Mouse (Mus musculus) liver, embryonic 15.5 days (tissue): Measurements from ENCODE around the gene Nrip3. TPM values are rescaled to one million over a fixed set of nuclear protein-coding genes. Genes with fewer than 3 reads are reported as not detected.

Source experiments
- ATAC-seq: fragments of 200-750 bp; cut with Nextera tagmentation; 2 replicates; pipeline ENCODE4 v1.8.0; 2017; ENCODE audit warnings: moderate number of reproducible peaks, mild to moderate bottlenecking, moderate library complexity; ENCODE audit not compliant: insufficient read depth
- H3K27ac ChIP-seq: fragments of 300-500 bp; sonication (generic); replicated peaks from 2 replicates; pipeline ENCODE4 v1.5.1; 2015; ENCODE audit warnings: mild to moderate bottlenecking, inconsistent platforms
- H3K27me3 ChIP-seq: fragments of 300-500 bp; sonication (generic); 2 replicates; pipeline ENCODE4 v1.6.1; 2015; ENCODE audit warnings: mild to moderate bottlenecking, inconsistent platforms
- H3K36me3 ChIP-seq: fragments of 300-500 bp; sonication (generic); replicated peaks from 2 replicates; pipeline ENCODE4 v1.6.1; 2015; ENCODE audit warnings: moderate library complexity, mild to moderate bottlenecking, inconsistent platforms
- H3K4me1 ChIP-seq: fragments of 300-500 bp; sonication (generic); replicated peaks from 2 replicates; pipeline ENCODE4 v1.6.1; 2015; ENCODE audit warnings: inconsistent platforms
- H3K4me2 ChIP-seq: fragments of 300-500 bp; sonication (generic); 2 replicates; pipeline ENCODE4 v1.6.1; 2015; ENCODE audit warnings: moderate library complexity, mild to moderate bottlenecking, inconsistent platforms
- H3K4me3 ChIP-seq: fragments of 300-500 bp; sonication (generic); replicated peaks from 2 replicates; pipeline ENCODE4 v1.5.1; 2015; ENCODE audit warnings: mild to moderate bottlenecking, inconsistent platforms
- H3K9ac ChIP-seq: fragments of 300-500 bp; sonication (generic); 2 replicates; pipeline ENCODE4 v1.6.1; 2015; ENCODE audit warnings: moderate library complexity, mild to moderate bottlenecking, inconsistent platforms
- H3K9me3 ChIP-seq: fragments of 300-500 bp; sonication (generic); replicated peaks from 2 replicates; pipeline ENCODE4 v1.6.1; 2016; ENCODE audit warnings: inconsistent platforms
- WGBS: fragments of 180-500 bp; shearing (Covaris S2); methylation state at CpG from one replicate; pipeline ENCODE4 v1.1.7; 2015; ENCODE audit warnings: mixed read lengths; ENCODE audit not compliant: insufficient replicate concordance; 5-methylcytosine and 5-hydroxymethylcytosine counted together
- polyA plus RNA-seq: library from polyadenylated mRNA; unstranded; fragments of >200 nt; fragmentation: Nextera tagmentation; extraction: Ambion mirVana; gene quantifications from 2 replicates; pipeline ENCODE4 v1.2.1, GENCODE M21; 2015

Gene Nrip3
- polyA plus RNA-seq, 1 experiment from 2014 or later: 0.28 TPM

- Histone ChIP-seq H3K4me2 (no peak overlapping the region), H3K27me3 (no peaks in the 10 kb centered on the region), H3K4me1 (no peaks in the 10 kb centered on the region), H3K4me3 (no peak overlapping the region), H3K9me3 (no peaks in the 10 kb centered on the region), H3K36me3 (peaks cover 18% of the 10 kb centered on the region; the same call in 1 of the 2 replicates), H3K27ac (no peak overlapping the region), H3K9ac (no peak overlapping the region)
- 64% methylated on average over 4 of the region's 4 CpGs for WGBS
- no peak for ATAC-seq
These were observed 47.0 kb downstream of the Nrip3 start for GRCm38 (mm10) chr7:109734806-109735205.

- no peak within 1 kb of the TSS for H3K4me2 ChIP-seq
- H3K9ac ChIP-seq: no peak within 1 kb of the TSS
- no peak within 1 kb of the TSS for H3K4me3 ChIP-seq
- H3K4me1 ChIP-seq: no peaks in the 10 kb centered on the region
- no peaks in the 10 kb centered on the region for H3K9me3 ChIP-seq
- H3K27ac ChIP-seq: no peak within 1 kb of the TSS
- ATAC-seq: no peak
- peaks cover 10% of the 10 kb centered on the region; the same call in 1 of the 2 replicates for H3K36me3 ChIP-seq
- WGBS: 67% methylated on average over 5 of the region's 5 CpGs
- H3K27me3 ChIP-seq: no peaks in the 10 kb centered on the region
These were observed 50.2 kb downstream of the Nrip3 start, which contains the start of gene Ascl3 for GRCm38 (mm10) chr7:109731626-109732025. Ascl3 (minus strand) TSS chr7:109731726.

GRCm38 (mm10) chr7:109723697-109724096, 58.1 kb downstream of the Nrip3 start, which contains the start of gene BC051019:
BC051019 (minus strand) TSS chr7:109723850.
- H3K9me3 ChIP-seq: 0 out of 2 replicates have a peak, but pooled peaks cover 3% of the 10 kb centered on the region
- H3K36me3 ChIP-seq: no peaks in the 10 kb centered on the region
- no peak within 1 kb of the TSS for H3K4me3 ChIP-seq
- H3K27ac ChIP-seq: no peak within 1 kb of the TSS
- no peaks in the 10 kb centered on the region for H3K4me1 ChIP-seq
- no peak within 1 kb of the TSS for H3K9ac ChIP-seq
- WGBS: 79% methylated on average over 5 of the region's 5 CpGs
- H3K4me2 ChIP-seq: no peak within 1 kb of the TSS
- no peak for ATAC-seq
- no peaks in the 10 kb centered on the region for H3K27me3 ChIP-seq

- WGBS: 81% methylated on average over 8 of the region's 8 CpGs
- no peak overlapping the region for H3K27ac ChIP-seq
- no peak for ATAC-seq
- H3K4me3 ChIP-seq: no peak overlapping the region
- H3K36me3 ChIP-seq: no peaks in the 10 kb centered on the region
- H3K9ac ChIP-seq: no peak overlapping the region
- no peaks in the 10 kb centered on the region for H3K4me1 ChIP-seq
- no peaks in the 10 kb centered on the region for H3K27me3 ChIP-seq
- 0 out of 2 replicates have a peak, but pooled peaks cover 3% of the 10 kb centered on the region for H3K9me3 ChIP-seq
- H3K4me2 ChIP-seq: no peak overlapping the region
These were observed 58.7 kb downstream of the Nrip3 start for GRCm38 (mm10) chr7:109723114-109723513.

GRCm38 (mm10) chr7:109722618-109723017, 59.2 kb downstream of the Nrip3 start:
- no peak for ATAC-seq
- Histone ChIP-seq H3K4me1 (no peaks in the 10 kb centered on the region), H3K27ac (no peak overlapping the region), H3K4me3 (no peak overlapping the region), H3K4me2 (no peak overlapping the region), H3K36me3 (no peaks in the 10 kb centered on the region), H3K27me3 (no peaks in the 10 kb centered on the region), H3K9me3 (0 out of 2 replicates have a peak, but pooled peaks cover 3% of the 10 kb centered on the region), H3K9ac (no peak overlapping the region)
- 80% methylated on average over 2 of the region's 2 CpGs for WGBS

- ATAC-seq: no peak
- 57% methylated on average over 9 of the region's 9 CpGs for WGBS
- Histone ChIP-seq H3K27me3 (no peaks in the 10 kb centered on the region), H3K36me3 (no peaks in the 10 kb centered on the region), H3K9me3 (0 out of 2 replicates have a peak, but pooled peaks cover 3% of the 10 kb centered on the region), H3K4me2 (no peak overlapping the region), H3K27ac (no peak overlapping the region), H3K4me1 (no peaks in the 10 kb centered on the region), H3K4me3 (no peak overlapping the region), H3K9ac (no peak overlapping the region)
These were observed 62.5 kb downstream of the Nrip3 start for GRCm38 (mm10) chr7:109719286-109719685.

- no peaks in the 10 kb centered on the region for H3K9me3 ChIP-seq
- no peak overlapping the region for H3K27ac ChIP-seq
- H3K36me3 ChIP-seq: peaks cover 42% of the 10 kb centered on the region
- no peak overlapping the region for H3K9ac ChIP-seq
- no peaks in the 10 kb centered on the region for H3K27me3 ChIP-seq
- no peak for ATAC-seq
- WGBS: 64% methylated on average over 2 of the region's 2 CpGs
- H3K4me1 ChIP-seq: no peaks in the 10 kb centered on the region
- H3K4me2 ChIP-seq: no peak overlapping the region
- H3K4me3 ChIP-seq: no peak overlapping the region
These were observed 68.3 kb downstream of the Nrip3 start for GRCm38 (mm10) chr7:109713434-109713982.

- Histone ChIP-seq H3K36me3 (peaks cover 55% of the 10 kb centered on the region), H3K27ac (no peak overlapping the region), H3K9me3 (no peaks in the 10 kb centered on the region), H3K27me3 (no peaks in the 10 kb centered on the region), H3K4me3 (no peak overlapping the region), H3K9ac (no peak overlapping the region), H3K4me1 (peaks cover 7% of the 10 kb centered on the region; the same call in 1 of the 2 replicates), H3K4me2 (no peak overlapping the region)
- WGBS: 88% methylated on average over 7 of the region's 7 CpGs
- ATAC-seq: no peak
These were observed 69.6 kb downstream of the Nrip3 start for GRCm38 (mm10) chr7:109712198-109712597.

GRCm38 (mm10) chr7:109710069-109710468, 71.8 kb downstream of the Nrip3 start:
- Histone ChIP-seq H3K4me3 (no peak overlapping the region), H3K27me3 (no peaks in the 10 kb centered on the region), H3K36me3 (peaks cover 56% of the 10 kb centered on the region), H3K4me2 (no peak overlapping the region), H3K9me3 (no peaks in the 10 kb centered on the region), H3K9ac (no peak overlapping the region), H3K27ac (no peak overlapping the region), H3K4me1 (peaks cover 15% of the 10 kb centered on the region; the same call in 1 of the 2 replicates)
- WGBS: 58% methylated on average over 1 of the region's 1 CpGs
- ATAC-seq: no peak

- Histone ChIP-seq H3K4me3 (no peak overlapping the region), H3K4me1 (peaks cover 24% of the 10 kb centered on the region), H3K27me3 (no peaks in the 10 kb centered on the region), H3K27ac (no peak overlapping the region), H3K4me2 (no peak overlapping the region), H3K9ac (no peak overlapping the region), H3K9me3 (no peaks in the 10 kb centered on the region), H3K36me3 (peaks cover 56% of the 10 kb centered on the region)
- ATAC-seq: no peak
- WGBS: 71% methylated on average over 3 of the region's 3 CpGs
These were observed 72.9 kb downstream of the Nrip3 start for GRCm38 (mm10) chr7:109708961-109709382.
